Mouse (Mus musculus): ENCODE data around the gene Ilkap. TPM values are rescaled to one million over a fixed set of nuclear protein-coding genes. Genes with fewer than 3 reads are reported as not detected.
A peak's percentile ranks its signal among the peaks of the same experiment; 100 is the strongest.

Gene Ilkap
- polyA plus RNA-seq, 1 experiment from 2014 or later, result 136 TPM

- no peak for ATAC-seq (ENCODE audit: low FRiP score, low TSS enrichment)
- H3K4me1 ChIP-seq (ENCODE audit: control insufficient read depth, insufficient read depth, low read length), result peaks cover 3% of the 10 kb centered on the region; the same call in 1 of the 2 replicates
- H3K36me3 ChIP-seq (ENCODE audit: control insufficient read depth, insufficient read depth, low read length), result no peaks in the 10 kb centered on the region
- no peaks in the 10 kb centered on the region for H3K9me3 ChIP-seq (ENCODE audit: control insufficient read depth, low read length)
- WGBS, result 85% methylated on average over 3 of the region's 3 CpGs
- no peaks in the 10 kb centered on the region for H3K27me3 ChIP-seq (ENCODE audit: control insufficient read depth, insufficient read depth, low read length)
- no peak overlapping the region for H3K9ac ChIP-seq (ENCODE audit: low read depth, low read length)
- H3K27ac ChIP-seq (ENCODE audit: low read depth, low read length), result peak overlapping the region; percentile 38; the same call in 1 of the 2 replicates
- no peak overlapping the region for H3K4me2 ChIP-seq (replicated peaks; ENCODE audit: low read depth, low read length)
- no peak overlapping the region for H3K4me3 ChIP-seq (ENCODE audit: low read length)
Observed at GRCm38 (mm10) chr1:91437083-91437400, 38.4 kb upstream of the Ilkap start.

DNA sequence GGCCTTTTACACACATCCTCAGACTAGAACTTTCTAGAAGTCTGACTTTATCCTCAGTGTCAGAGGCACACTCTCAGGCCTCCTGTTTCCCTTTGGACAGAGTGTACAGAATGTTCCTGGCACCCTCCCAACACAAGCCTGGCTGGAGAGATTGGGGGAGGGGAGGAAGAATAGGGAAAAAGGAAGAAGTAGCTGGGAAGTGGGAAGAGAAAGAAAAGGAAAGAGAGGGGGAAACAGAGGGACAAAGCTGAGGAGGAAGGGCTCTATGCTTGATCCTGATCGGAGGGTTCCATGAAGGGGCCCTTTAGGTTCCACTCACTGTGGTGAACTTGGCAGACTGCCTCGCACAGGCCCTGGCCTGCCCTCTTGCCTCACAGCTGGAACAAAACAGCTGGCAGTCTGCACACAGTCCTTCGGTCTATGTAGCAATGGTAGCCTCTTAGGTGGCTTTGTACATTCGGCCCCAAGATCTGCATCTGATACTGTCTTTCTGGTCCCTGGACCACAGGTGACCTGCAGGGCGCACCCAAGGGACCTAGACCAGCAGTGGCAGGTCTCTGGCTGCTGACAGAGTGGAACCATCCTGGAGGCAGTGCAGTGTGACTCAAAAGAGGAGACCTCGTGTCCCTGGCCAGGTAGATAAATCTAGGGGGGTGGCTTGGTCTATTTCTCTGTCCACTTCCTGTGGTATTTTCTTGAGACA is 37.9 kb upstream of the Ilkap start:
- H3K4me1 ChIP-seq (ENCODE audit: control insufficient read depth, insufficient read depth, low read length), result peaks cover 3% of the 10 kb centered on the region; the same call in 1 of the 2 replicates
- no peaks in the 10 kb centered on the region for H3K36me3 ChIP-seq (ENCODE audit: control insufficient read depth, insufficient read depth, low read length)
- H3K4me3 ChIP-seq (ENCODE audit: low read length), result no peak overlapping the region
- H3K27ac ChIP-seq (ENCODE audit: low read depth, low read length), result peak overlapping the region; percentile 38
- no peak overlapping the region for H3K9ac ChIP-seq (ENCODE audit: low read depth, low read length)
- H3K9me3 ChIP-seq (ENCODE audit: control insufficient read depth, low read length), result no peaks in the 10 kb centered on the region
- H3K4me2 ChIP-seq (replicated peaks; ENCODE audit: low read depth, low read length), result no peak overlapping the region
- ATAC-seq (ENCODE audit: low FRiP score, low TSS enrichment), result peak; percentile 68; the same call in 1 of the 2 replicates
- H3K27me3 ChIP-seq (ENCODE audit: control insufficient read depth, insufficient read depth, low read length), result no peaks in the 10 kb centered on the region
- WGBS, result 60% methylated on average over 6 of the region's 6 CpGs

DNA sequence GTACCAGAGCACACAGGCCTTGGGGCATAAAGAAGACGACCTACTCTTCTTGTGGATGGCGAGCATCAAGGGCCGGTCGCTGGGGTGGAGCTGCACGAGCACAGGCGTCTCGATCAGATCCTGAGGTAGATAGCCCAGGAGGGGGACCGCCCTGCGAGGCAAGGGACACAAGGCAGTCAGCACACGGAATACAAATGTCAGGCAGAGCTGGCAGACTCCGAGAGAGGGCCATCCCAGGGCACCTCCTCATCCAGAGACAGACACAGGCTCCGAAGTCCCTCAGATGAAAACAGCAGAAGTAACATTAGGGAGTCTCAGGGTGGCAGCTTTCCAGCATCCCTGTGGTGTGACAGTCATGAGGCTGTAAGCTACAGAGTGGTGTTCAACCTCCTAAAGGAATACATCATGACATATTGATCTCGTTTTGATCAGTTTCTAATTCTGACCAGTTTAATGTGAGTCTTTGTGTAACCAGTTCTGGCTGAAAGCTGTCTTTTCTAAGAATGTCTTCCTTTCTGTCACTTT is 37.1 kb upstream of the Ilkap start:
- ATAC-seq (ENCODE audit: low FRiP score, low TSS enrichment), result no peak
- no peaks in the 10 kb centered on the region for H3K36me3 ChIP-seq (ENCODE audit: control insufficient read depth, insufficient read depth, low read length)

GRCm38 (mm10) chr1:91434905-91435304 is 36.3 kb upstream of the Ilkap start:
- Histone ChIP-seq H3K9ac (ENCODE audit: low read depth, low read length) (no peak overlapping the region), H3K4me1 (ENCODE audit: control insufficient read depth, insufficient read depth, low read length) (peaks cover 3% of the 10 kb centered on the region; the same call in 1 of the 2 replicates), H3K4me2 (replicated peaks; ENCODE audit: low read depth, low read length) (no peak overlapping the region), H3K36me3 (ENCODE audit: control insufficient read depth, insufficient read depth, low read length) (no peaks in the 10 kb centered on the region), H3K27me3 (ENCODE audit: control insufficient read depth, insufficient read depth, low read length) (no peaks in the 10 kb centered on the region), H3K4me3 (ENCODE audit: low read length) (no peak overlapping the region), H3K27ac (ENCODE audit: low read depth, low read length) (no peak overlapping the region), H3K9me3 (ENCODE audit: control insufficient read depth, low read length) (no peaks in the 10 kb centered on the region)
- WGBS, result 92% methylated on average over 8 of the region's 8 CpGs
- no peak for ATAC-seq (ENCODE audit: low FRiP score, low TSS enrichment)

More for the DNA sequence above, 37.1 kb upstream of the Ilkap start:
- peaks cover 3% of the 10 kb centered on the region; the same call in 1 of the 2 replicates for H3K4me1 ChIP-seq (ENCODE audit: control insufficient read depth, insufficient read depth, low read length)
- no peak overlapping the region for H3K4me2 ChIP-seq (replicated peaks; ENCODE audit: low read depth, low read length)
- no peaks in the 10 kb centered on the region for H3K9me3 ChIP-seq (ENCODE audit: control insufficient read depth, low read length)
- peak overlapping the region; percentile 23; the same call in 1 of the 2 replicates for H3K9ac ChIP-seq (ENCODE audit: low read depth, low read length)
- H3K4me3 ChIP-seq (ENCODE audit: low read length), result no peak overlapping the region
- 77% methylated on average over 13 of the region's 13 CpGs for WGBS
- 0 out of 2 replicates have a peak overlapping the region, but pooled peaks have one; percentile 38 for H3K27ac ChIP-seq (ENCODE audit: low read depth, low read length)
- no peaks in the 10 kb centered on the region for H3K27me3 ChIP-seq (ENCODE audit: control insufficient read depth, insufficient read depth, low read length)

DNA sequence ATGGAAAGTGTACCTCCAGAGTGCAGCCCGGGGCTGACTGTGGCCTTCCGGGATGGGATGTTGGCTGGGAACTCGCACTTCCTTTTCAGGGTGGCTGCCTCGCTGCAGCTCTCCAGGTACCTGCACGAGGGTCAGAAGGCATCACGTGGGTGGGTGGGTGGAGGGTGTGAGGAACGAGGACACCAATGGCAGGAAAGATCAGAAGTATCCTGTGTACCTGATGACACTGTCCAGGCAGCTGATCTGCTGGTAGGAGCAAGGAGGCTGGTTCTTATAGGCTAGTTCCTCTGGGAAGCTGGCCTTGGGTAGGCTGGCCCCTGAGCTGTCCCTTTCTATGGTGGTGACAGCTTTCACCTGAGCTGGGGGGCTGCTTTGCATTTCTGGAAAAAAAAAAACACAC is 32.1 kb upstream of the Ilkap start:
- H3K9me3 ChIP-seq (ENCODE audit: control insufficient read depth, low read length), result no peaks in the 10 kb centered on the region
- no peak overlapping the region for H3K9ac ChIP-seq (ENCODE audit: low read depth, low read length)
- no peaks in the 10 kb centered on the region for H3K36me3 ChIP-seq (ENCODE audit: control insufficient read depth, insufficient read depth, low read length)
- no peak overlapping the region for H3K4me3 ChIP-seq (ENCODE audit: low read length)
- no peak for ATAC-seq (ENCODE audit: low FRiP score, low TSS enrichment)
- no peak overlapping the region for H3K27ac ChIP-seq (ENCODE audit: low read depth, low read length)
- H3K27me3 ChIP-seq (ENCODE audit: control insufficient read depth, insufficient read depth, low read length), result no peaks in the 10 kb centered on the region
- H3K4me1 ChIP-seq (ENCODE audit: control insufficient read depth, insufficient read depth, low read length), result no peaks in the 10 kb centered on the region
- 82% methylated on average over 7 of the region's 7 CpGs for WGBS
- no peak overlapping the region for H3K4me2 ChIP-seq (replicated peaks; ENCODE audit: low read depth, low read length)

GRCm38 (mm10) chr1:91429212-91429611 is 30.6 kb upstream of the Ilkap start:
- Histone ChIP-seq H3K9me3 (ENCODE audit: control insufficient read depth, low read length) (no peaks in the 10 kb centered on the region), H3K4me1 (ENCODE audit: control insufficient read depth, insufficient read depth, low read length) (no peaks in the 10 kb centered on the region), H3K9ac (ENCODE audit: low read depth, low read length) (no peak overlapping the region), H3K27me3 (ENCODE audit: control insufficient read depth, insufficient read depth, low read length) (no peaks in the 10 kb centered on the region), H3K36me3 (ENCODE audit: control insufficient read depth, insufficient read depth, low read length) (no peaks in the 10 kb centered on the region), H3K27ac (ENCODE audit: low read depth, low read length) (no peak overlapping the region), H3K4me3 (ENCODE audit: low read length) (no peak overlapping the region), H3K4me2 (replicated peaks; ENCODE audit: low read depth, low read length) (no peak overlapping the region)
- 95% methylated on average over 10 of the region's 10 CpGs for WGBS
- ATAC-seq (ENCODE audit: low FRiP score, low TSS enrichment), result no peak

DNA sequence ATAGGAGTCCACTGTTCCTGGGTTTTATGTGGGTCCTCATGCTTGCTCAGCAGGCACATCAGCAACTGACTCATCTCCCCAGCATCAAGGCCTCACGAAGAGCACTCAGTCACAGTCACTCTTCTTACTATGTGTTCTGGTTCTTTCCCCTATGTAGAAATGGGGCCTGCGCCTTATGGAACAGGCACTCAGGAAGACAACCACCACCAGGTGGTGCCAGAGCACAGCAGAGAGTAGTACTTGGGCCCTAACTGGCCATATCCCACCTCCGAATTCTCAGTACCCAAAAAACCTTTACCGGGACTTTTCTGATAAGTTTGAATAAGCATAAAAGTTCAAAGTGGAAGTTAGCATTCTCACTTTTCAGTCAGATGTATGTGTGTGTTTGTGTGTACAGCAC is 30.0 kb upstream of the Ilkap start:
- Histone ChIP-seq H3K27me3 (ENCODE audit: control insufficient read depth, insufficient read depth, low read length) (no peaks in the 10 kb centered on the region), H3K4me3 (ENCODE audit: low read length) (no peak overlapping the region), H3K4me1 (ENCODE audit: control insufficient read depth, insufficient read depth, low read length) (no peaks in the 10 kb centered on the region), H3K27ac (ENCODE audit: low read depth, low read length) (no peak overlapping the region), H3K4me2 (replicated peaks; ENCODE audit: low read depth, low read length) (no peak overlapping the region), H3K9ac (ENCODE audit: low read depth, low read length) (no peak overlapping the region), H3K9me3 (ENCODE audit: control insufficient read depth, low read length) (no peaks in the 10 kb centered on the region), H3K36me3 (ENCODE audit: control insufficient read depth, insufficient read depth, low read length) (no peaks in the 10 kb centered on the region)
- WGBS, result 34% methylated on average over 4 of the region's 4 CpGs
- 0 out of 2 replicates have a peak, but pooled peaks have one; percentile 69 for ATAC-seq (ENCODE audit: low FRiP score, low TSS enrichment)

DNA sequence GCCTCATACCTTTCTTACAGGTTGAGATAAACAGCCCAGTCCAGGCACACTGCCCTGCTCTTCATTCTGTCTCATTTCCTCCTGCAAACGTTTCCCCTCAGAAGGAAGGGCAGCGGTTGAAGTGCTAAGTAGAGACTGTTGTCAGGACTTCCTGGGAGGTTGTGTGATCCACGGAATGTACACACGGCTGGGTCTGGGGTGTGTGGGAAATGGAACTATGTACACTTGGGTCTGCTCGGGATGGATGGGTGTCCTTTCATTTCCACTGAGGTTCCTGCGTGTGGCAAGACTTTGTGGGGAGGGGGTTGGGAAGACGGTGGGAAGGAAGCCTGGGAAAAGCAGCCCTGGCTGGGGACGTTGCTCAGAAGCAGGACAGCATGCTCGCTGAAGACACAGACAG is 27.8 kb upstream of the Ilkap start:
- Histone ChIP-seq H3K4me3 (ENCODE audit: low read length) (no peak overlapping the region), H3K27ac (ENCODE audit: low read depth, low read length) (no peak overlapping the region), H3K4me1 (ENCODE audit: control insufficient read depth, insufficient read depth, low read length) (no peaks in the 10 kb centered on the region), H3K9me3 (ENCODE audit: control insufficient read depth, low read length) (no peaks in the 10 kb centered on the region), H3K27me3 (ENCODE audit: control insufficient read depth, insufficient read depth, low read length) (no peaks in the 10 kb centered on the region), H3K4me2 (replicated peaks; ENCODE audit: low read depth, low read length) (no peak overlapping the region), H3K9ac (ENCODE audit: low read depth, low read length) (no peak overlapping the region), H3K36me3 (ENCODE audit: control insufficient read depth, insufficient read depth, low read length) (no peaks in the 10 kb centered on the region)
- ATAC-seq (ENCODE audit: low FRiP score, low TSS enrichment), result no peak
- WGBS, result 78% methylated on average over 9 of the region's 9 CpGs

DNA sequence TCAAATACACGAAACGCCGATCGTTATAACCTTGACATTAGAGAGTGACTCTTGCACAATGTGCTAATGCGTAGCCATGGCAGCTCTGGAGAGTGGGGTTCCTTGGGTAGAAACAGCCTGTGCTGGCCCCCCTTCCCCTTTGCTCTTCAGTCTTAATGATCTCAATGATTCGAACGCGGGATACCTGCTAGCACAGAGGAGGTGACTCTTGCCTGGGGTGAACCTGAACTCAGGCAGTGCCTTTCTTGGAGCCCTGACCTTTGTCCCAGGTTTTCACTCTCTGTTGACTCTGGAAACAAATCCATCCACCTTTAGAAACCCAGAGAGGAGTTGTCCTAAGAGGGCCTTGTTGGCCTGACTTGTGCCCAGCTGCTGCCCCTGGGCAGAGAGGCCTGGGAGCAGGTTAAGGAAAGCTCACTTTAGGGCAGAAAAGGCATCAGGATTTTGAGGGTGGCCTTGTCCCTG is 22.0 kb upstream of the Ilkap start:
- 93% methylated on average over 8 of the region's 8 CpGs for WGBS
- no peak for ATAC-seq (ENCODE audit: low FRiP score, low TSS enrichment)
- Histone ChIP-seq H3K27me3 (ENCODE audit: control insufficient read depth, insufficient read depth, low read length) (no peaks in the 10 kb centered on the region), H3K9ac (ENCODE audit: low read depth, low read length) (no peak overlapping the region), H3K9me3 (ENCODE audit: control insufficient read depth, low read length) (no peaks in the 10 kb centered on the region), H3K4me1 (ENCODE audit: control insufficient read depth, insufficient read depth, low read length) (no peaks in the 10 kb centered on the region), H3K4me2 (replicated peaks; ENCODE audit: low read depth, low read length) (no peak overlapping the region), H3K4me3 (ENCODE audit: low read length) (no peak overlapping the region), H3K27ac (ENCODE audit: low read depth, low read length) (no peak overlapping the region), H3K36me3 (ENCODE audit: control insufficient read depth, insufficient read depth, low read length) (peaks cover 4% of the 10 kb centered on the region; the same call in 1 of the 2 replicates)
